Mouse (Mus musculus): ENCODE data around the gene Lrrc52.

The Lrrc52 gene

DNA sequence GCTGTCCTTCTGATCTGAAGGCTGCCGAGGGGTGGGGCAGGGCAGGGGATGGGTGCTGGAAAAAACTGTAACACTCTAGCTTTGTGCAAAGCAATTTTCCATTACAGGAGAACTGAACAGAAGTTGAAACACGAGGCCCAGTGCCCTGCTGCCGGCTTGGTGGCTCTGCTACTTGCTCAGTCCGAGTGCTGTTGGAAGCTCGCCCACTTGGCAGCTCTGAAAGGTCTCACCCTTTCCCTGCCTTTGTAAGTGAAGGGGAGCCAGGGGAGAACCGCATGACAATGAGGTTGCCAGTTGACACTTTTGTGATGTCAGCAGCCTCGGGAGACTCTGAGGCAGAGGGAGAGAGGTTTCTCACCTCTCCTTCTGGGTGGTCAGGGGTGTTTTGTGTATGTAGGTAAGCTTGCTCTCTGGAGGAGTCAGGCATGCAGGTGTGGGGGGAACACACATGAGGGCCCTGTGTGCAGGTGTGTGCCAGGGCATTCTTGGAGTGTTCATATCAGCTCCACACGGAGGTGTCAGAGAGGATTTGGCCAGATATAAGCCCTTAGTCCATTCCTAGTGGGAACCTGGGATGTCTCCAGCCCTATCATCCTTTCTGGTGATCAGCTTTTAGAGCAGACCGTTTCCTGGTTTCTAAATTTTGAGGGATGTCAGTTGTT is at the start of gene Lrrc52:
Gene Lrrc52, minus strand, starts transcription at position 16 of the 662 bp plus-strand sequence.
- in situ Hi-C loops (cut with MboI; ENCODE audit: low pct_unique_long_range_greater_than_20kb in 1 of 2, low sequenced_read_pairs in 2 of 2, unreplicated experiment in 1 of 2): no loop called here

DNA sequence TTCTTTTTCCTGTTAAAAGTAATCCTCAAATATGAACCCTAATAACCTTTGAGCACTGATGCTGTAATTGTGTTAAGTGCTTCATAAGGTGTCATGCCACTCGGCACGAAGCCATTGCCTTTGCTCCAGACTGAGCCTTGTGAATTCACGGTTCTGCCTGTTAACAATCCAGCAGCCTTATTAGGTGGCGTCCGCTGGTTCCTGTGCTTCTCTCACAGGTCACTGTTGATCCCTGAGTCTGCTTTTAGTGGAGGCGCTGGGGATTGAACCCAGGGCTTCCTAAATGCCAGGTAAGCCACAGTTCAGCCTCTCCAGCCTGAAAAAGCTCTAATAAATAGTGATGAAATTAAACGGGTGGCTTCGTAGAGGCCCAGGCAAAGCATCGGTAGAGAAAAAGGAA is 45.0 kb upstream of the Lrrc52 start:
- in situ Hi-C loops (cut with MboI; ENCODE audit: low pct_unique_long_range_greater_than_20kb in 1 of 2, low sequenced_read_pairs in 2 of 2, unreplicated experiment in 1 of 2): no loop called here

DNA sequence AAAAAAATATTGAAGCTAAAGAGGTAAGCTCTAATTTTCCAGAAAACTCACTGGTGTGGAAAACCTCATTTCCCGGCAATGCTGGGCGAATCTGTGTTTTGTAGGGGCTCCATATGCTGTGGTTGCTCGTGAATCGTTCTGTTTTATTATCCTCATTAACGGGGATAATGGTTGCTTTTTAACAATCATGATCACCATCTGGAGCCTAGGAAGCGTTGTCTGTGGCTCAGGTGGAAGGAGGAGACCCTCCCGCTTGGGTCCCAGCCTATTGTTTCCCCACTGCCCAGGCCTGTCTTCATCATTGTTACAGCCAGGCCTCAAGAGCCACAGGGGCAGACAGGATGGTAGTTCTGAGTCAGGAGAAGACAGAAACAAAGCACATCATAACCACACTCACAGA is 39.5 kb upstream of the Lrrc52 start:
- in situ Hi-C loops (cut with MboI; ENCODE audit: low pct_unique_long_range_greater_than_20kb in 1 of 2, low sequenced_read_pairs in 2 of 2, unreplicated experiment in 1 of 2): no loop called here

DNA sequence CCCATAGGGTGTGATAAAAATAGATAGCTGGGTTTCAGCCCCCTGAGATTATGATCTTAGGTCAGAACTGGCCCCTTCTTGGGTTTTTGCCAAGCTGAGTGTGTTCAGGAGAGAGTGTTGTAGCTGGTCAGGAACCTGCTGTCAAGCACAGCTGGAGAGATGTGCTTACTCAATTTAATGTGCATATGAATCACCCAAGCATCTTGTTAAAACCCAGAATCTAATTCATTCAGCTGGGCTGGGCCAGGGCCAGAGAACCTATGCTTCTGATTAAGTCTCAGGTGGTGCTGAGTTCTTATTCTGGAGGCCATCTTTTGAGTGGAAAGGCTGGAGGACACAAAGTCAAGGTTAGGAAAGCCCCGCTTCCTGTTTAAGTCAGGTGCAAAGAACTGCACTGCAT is 38.8 kb upstream of the Lrrc52 start:
- in situ Hi-C loops (cut with MboI; ENCODE audit: low pct_unique_long_range_greater_than_20kb in 1 of 2, low sequenced_read_pairs in 2 of 2, unreplicated experiment in 1 of 2): no loop called here

DNA sequence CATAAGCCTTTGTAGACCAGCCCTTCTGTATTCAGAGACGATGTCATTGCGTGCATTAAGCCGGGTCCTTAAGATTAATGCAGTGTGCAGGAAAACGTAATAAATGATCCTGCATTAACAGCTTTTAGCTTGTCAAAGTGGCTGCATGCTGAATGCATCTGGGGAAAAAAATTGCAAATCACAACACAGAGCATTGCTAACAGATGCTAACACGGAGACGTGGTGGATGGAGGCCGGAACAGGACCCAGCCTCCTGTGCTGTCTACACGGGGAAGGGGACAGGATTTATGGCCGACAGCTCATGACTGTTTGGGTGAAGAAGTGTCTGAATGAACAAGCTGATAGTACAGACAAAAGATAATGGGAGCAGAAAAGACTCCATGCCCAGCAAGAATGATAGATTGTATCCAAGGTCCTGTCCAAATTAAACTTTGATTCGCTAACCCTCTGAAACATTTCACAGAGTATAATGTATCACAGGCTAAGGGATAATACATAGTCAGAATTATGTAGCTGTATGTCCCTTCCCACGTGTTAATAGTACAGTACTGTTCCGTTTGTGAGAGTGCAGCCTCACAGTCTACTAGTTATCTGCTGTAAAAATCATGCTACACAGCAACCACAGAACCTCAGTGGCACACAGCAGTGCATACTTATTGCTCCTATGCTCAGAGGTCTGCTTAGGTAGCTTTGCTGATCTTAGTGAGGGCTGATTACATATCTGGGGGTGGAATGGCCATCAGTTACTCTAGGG is 32.7 kb upstream of the Lrrc52 start:
- in situ Hi-C loops (cut with MboI; ENCODE audit: low pct_unique_long_range_greater_than_20kb in 1 of 2, low sequenced_read_pairs in 2 of 2, unreplicated experiment in 1 of 2): no loop called here

DNA sequence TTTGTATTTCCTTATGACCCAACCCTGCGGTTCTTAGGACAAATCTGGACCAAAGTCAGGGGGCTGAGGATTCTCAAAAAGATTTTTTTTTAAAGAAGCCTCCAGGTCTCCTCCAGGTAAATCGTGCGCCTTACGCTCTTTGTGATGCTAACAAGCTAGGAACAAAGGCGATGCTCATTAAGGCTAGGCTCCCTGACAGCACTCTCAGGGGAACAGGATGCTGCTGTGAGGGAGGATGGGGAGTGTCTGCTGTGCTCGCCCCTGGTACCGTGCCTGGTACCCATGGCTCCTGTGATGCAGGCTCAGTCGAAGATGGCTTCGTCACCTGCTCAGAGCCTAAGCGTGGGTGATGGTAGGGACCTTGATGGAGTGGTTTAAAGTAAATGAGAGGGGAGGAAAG is 31.4 kb upstream of the Lrrc52 start:
- in situ Hi-C loops (cut with MboI; ENCODE audit: low pct_unique_long_range_greater_than_20kb in 1 of 2, low sequenced_read_pairs in 2 of 2, unreplicated experiment in 1 of 2): no loop called here

DNA sequence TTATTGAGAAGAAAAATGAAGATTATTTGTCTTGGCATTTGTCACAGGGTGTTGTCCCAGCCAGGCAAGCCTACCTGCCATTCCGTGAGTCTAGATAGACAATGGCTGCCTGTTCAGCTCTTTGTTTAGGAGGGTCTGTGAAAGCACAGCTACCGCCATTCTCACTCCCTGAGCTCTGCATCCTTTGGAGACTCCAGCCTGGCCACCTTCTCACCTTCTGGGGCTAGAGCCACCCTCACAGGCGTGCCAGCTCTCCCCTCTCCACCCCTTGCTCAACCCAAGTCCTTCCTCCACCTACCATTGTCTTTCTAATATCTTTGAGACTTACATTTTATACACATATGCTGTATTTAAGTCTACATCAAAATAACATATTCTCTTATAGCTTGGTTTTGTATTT is 31.0 kb upstream of the Lrrc52 start:
- in situ Hi-C loops (cut with MboI; ENCODE audit: low pct_unique_long_range_greater_than_20kb in 1 of 2, low sequenced_read_pairs in 2 of 2, unreplicated experiment in 1 of 2): no loop called here

DNA sequence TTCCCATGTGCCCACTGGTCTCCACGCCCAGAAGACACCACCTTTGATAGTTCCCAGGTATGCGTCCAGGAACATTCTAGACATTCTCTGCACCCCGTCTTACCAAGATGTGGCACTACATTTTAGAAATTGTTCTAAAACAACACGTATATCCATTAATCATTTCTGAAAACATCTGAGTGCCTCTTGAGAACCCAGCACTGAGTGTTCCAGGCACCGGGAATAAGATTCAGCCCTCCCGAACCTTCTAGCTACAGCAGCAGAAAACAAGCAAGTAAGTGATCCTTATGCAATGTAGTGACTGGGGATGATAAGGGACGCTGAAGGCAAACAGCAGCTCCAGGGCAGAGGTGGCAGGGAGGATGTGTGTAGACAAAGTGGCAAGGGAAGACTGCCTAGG is 24.9 kb upstream of the Lrrc52 start:
- in situ Hi-C loops (cut with MboI; ENCODE audit: low pct_unique_long_range_greater_than_20kb in 1 of 2, low sequenced_read_pairs in 2 of 2, unreplicated experiment in 1 of 2): no loop called here

DNA sequence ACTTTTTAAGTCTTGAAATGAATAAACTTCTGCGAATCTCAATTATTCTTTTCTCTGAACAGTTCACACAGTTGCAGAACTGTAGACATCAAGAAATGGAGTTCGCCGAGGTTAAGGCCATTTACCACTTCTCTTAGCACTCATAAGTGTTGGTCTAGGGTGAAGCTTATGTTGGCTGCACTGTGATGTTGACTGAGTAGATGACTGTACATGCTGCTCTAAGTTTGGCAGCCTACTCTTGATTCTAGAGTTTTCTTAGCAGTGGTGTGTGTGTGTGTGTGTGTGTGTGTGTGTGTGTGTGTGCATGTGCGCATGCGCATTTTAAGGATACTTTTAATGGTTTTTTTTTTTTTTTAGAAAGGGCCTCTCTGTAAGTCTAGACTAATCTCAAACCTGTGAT is 21.4 kb upstream of the Lrrc52 start:
- in situ Hi-C loops (cut with MboI; ENCODE audit: low pct_unique_long_range_greater_than_20kb in 1 of 2, low sequenced_read_pairs in 2 of 2, unreplicated experiment in 1 of 2): no loop called here

DNA sequence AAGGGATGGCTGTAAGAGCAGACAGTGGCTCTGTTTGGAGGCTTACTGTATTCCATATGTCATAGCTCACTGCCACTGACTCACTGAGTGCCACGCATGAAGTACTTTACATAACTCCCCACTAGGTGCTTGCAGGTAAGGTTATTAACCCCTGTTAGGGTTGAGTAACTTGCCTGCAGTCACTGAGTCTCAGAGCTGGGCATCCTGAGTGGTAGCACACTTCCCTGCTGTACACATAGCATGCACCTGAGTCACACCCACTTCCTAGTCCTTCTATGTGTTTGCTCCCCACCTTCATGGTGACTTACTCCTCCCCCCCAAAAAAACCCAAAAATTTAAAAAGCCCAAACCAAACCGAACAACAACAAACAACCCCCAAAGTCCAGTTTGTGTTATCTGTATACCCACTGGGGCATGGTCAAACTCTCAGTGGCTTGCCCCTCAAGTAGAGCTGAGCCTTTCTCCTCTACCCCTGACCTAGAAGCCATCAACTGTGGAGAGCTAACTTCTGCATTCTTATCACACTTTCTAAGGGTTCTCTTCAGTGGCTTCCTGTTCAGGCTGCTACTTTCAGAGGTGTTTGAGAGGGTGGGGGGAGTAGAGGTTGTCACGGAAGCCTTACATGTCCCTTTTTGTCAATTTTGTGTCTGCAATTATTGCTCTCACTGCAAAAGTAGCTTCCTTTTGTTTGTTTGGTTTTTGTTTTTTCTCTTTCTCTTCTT is 20.5 kb upstream of the Lrrc52 start:
- in situ Hi-C loops (cut with MboI; ENCODE audit: low pct_unique_long_range_greater_than_20kb in 1 of 2, low sequenced_read_pairs in 2 of 2, unreplicated experiment in 1 of 2): no loop called here

DNA sequence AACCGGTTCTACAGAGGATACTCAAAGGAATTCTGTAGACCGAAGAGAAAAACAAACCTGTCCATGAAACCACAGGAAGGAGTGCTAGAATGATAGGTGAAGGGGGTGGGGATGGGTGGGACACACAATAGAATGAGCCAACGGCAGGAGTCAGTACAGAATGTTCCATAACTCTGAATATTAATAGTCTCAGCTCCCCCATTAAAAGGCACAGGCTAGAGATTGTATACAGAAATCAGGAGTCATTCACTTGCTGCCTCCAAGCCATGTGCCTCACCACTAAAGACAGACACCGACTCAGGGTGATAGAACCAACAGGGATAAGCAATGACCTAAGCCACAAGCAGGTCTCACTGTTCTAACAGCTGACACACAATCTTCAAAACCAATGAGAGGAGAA is 16.3 kb upstream of the Lrrc52 start:
- in situ Hi-C loops (cut with MboI; ENCODE audit: low pct_unique_long_range_greater_than_20kb in 1 of 2, low sequenced_read_pairs in 2 of 2, unreplicated experiment in 1 of 2): no loop called here

DNA sequence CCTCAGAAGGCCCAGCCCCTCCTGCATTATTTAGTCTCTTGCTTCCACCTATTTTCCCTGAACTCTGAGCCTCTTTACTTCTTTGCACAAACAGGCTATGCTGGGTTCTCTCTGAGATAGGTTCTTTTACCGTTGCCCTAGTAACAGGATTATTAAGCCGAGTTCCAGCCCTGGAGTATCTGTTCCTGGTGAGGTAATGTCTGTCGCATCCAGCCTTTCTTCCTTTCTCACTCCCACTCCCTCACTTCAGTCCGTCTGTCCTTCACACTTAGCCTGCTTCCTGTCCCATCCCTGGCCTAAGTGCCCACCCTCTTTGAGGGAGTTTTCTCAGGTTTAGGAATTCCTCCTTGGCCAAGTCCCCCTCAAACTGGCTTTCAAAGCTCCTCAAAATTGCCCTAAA is 7.0 kb upstream of the Lrrc52 start:
- in situ Hi-C loops (cut with MboI; ENCODE audit: low pct_unique_long_range_greater_than_20kb in 1 of 2, low sequenced_read_pairs in 2 of 2, unreplicated experiment in 1 of 2): no loop called here

DNA sequence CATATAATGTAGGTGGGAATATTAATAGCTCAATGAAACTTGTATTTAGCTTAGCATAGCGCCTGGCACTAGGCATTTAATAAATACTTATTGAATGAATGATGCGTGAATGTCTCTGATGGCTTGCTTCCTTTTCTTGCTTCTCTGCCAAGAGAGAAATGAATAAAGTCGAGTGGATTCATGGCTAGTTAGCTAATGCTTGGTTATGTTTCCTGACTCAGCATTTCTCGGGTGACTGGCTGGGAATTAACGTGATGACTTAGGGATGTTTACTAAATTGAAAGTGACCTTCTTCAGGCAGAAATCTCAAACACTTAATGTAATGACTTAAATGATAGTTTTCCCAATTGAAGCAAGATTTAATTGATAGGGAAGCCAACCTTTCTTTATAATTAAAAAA is 1.3 kb upstream of the Lrrc52 start:
- in situ Hi-C loops (cut with MboI; ENCODE audit: low pct_unique_long_range_greater_than_20kb in 1 of 2, low sequenced_read_pairs in 2 of 2, unreplicated experiment in 1 of 2): no loop called here

DNA sequence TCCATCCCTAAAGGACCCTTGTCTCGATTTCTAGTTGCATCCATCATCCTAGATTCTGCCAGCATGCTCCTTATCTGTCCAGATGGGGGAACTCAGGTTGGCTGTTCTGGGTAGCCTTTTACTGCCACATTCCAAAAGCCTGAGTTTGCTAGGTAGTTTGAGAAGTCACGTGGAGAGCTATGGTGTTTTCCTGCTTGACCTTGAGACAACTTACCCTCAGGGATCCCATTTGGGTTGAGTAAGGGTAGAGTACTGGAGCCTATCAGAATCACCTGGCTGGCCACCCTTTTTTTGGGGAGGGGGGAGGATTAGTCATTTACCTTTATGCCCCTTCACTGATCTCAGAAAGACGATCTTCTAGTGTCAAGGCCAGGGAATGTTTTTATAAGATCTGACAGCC is 9.3 kb downstream of the Lrrc52 start:
- in situ Hi-C loops (cut with MboI; ENCODE audit: low pct_unique_long_range_greater_than_20kb in 1 of 2, low sequenced_read_pairs in 2 of 2, unreplicated experiment in 1 of 2): no loop called here

DNA sequence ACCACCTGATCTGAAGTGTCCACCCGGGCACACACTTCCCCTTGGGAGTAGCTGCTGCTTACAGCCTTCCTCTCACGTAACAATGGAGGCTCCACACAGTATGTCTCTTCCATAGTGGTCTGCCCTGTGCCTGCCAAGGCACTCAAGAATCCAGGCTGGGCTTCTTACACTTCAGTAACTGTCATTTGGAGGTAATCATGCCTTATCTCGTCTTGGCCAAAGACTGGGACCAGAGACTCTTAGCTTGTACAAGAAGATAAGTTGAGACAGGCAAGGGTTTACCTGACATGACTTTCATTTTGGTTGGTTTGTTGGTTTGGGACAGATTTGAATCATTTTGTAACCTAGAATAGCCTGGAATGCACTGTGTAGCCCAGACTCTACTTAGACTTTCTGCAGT is 13.5 kb downstream of the Lrrc52 start:
- in situ Hi-C loops (cut with MboI; ENCODE audit: low pct_unique_long_range_greater_than_20kb in 1 of 2, low sequenced_read_pairs in 2 of 2, unreplicated experiment in 1 of 2): no loop called here

DNA sequence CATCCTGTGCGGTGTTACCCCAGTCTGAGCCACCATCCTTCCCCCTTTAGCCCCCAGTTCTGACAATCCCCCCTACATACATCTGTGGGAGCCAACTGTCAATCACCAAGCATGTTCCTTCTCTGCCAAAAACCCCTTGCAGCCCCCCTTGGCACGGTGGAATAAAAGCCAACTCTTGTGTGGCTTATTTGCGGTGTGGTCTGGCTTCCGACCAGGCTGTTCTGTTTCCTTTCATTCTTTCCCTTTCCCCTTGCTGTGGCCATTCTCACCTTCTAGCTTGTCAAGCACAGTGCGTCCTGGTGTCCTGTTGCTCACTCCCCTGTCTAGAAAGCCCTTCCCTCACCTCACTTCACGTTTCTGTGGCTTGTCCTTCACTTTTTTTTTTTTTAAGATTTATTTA is 14.1 kb downstream of the Lrrc52 start:
- in situ Hi-C loops (cut with MboI; ENCODE audit: low pct_unique_long_range_greater_than_20kb in 1 of 2, low sequenced_read_pairs in 2 of 2, unreplicated experiment in 1 of 2): no loop called here

DNA sequence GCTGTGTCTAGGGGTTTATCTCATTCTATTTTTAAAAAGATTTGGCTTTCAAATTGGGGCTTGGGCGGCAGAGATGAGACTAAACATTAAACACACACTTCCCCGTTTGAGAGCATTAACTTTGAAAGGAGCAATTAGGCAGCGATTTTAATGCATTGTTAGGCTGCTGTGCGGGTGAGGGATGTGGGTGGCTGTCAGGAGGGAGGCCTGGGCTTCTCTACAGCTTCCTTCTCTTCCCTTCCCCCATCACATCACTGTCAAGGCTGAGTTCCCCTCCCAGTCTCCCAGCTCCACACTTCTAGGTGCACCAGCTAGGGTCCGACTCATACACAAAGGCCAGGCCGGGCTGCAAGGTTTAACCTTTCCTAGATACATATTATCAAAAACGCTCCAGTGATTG is 18.0 kb downstream of the Lrrc52 start:
- in situ Hi-C loops (cut with MboI; ENCODE audit: low pct_unique_long_range_greater_than_20kb in 1 of 2, low sequenced_read_pairs in 2 of 2, unreplicated experiment in 1 of 2): loop anchor here in 1 of 2 experiments (25.0 kb wide), 1 partner anchor 464 kb away; no protein-coding TSS in a partner anchor

DNA sequence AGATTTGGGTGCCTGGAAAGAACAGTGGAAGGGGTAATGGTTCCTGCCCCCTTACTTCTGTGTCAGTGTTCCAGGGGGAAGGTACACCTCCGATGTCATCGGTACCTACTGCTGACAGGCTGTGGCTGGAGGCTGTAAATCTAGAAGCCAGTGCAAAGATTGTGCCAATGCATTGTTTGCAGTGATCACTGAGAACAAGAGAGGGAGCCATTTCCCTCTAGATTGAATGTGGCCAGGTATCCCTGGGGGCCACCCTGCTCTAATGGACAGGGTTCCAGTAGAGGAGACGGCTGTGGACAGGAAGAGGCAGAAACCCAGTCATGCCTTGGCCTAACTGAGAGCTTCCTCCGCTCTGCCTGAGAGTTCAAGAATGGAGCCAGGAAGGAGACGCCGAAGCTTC is 18.5 kb downstream of the Lrrc52 start:
- in situ Hi-C loops (cut with MboI; ENCODE audit: low pct_unique_long_range_greater_than_20kb in 1 of 2, low sequenced_read_pairs in 2 of 2, unreplicated experiment in 1 of 2): loop anchor here in 1 of 2 experiments (25.0 kb wide), 1 partner anchor 464 kb away; no protein-coding TSS in a partner anchor

DNA sequence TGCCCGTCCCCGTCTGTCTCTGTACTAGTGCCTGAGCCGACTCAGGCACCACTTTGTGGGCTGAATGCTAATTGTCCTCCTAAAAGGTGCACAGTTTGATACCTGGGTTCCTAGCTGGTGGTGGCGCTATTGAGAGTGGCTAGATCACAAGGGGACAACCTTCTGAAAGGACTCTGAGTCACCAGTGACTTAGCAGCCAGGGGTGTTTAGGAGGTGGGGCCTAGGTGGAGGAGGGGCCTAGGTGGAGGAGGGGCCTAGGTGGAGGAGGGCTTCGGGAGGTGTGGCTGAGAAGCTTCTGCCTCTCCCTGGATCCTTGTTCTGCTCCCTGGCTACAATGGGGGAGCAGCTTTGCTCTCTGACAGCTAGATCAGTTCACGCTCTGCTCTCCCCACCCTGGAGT is 20.1 kb downstream of the Lrrc52 start:
- in situ Hi-C loops (cut with MboI; ENCODE audit: low pct_unique_long_range_greater_than_20kb in 1 of 2, low sequenced_read_pairs in 2 of 2, unreplicated experiment in 1 of 2): loop anchor here in 1 of 2 experiments (25.0 kb wide), 1 partner anchor 466 kb away; no protein-coding TSS in a partner anchor

Measured in mouse embryonic stem cell (cell line).